Mouse (Mus musculus) small intestine, adult 2 months (tissue): ENCODE measurements around the gene Tomm40.

ENCODE experiments used
- CTCF ChIP-seq: fragments of 200-500 bp; IDR thresholded peaks from 2 replicates; pipeline ENCODE4 v1.5.1; 2012; ENCODE audit warnings: low read depth, mild to moderate bottlenecking, control low read depth, inconsistent platforms, low read length, moderate library complexity, mixed read lengths; ENCODE audit not compliant: insufficient replicate concordance, insufficient read length; ENCODE audit errors: extremely low read depth
- POLR2A ChIP-seq: fragments of 200-500 bp; IDR thresholded peaks from 2 replicates; pipeline ENCODE4 v1.6.1; 2012; ENCODE audit warnings: low read depth, mild to moderate bottlenecking, control low read depth, inconsistent platforms, low read length, moderate library complexity

DNA sequence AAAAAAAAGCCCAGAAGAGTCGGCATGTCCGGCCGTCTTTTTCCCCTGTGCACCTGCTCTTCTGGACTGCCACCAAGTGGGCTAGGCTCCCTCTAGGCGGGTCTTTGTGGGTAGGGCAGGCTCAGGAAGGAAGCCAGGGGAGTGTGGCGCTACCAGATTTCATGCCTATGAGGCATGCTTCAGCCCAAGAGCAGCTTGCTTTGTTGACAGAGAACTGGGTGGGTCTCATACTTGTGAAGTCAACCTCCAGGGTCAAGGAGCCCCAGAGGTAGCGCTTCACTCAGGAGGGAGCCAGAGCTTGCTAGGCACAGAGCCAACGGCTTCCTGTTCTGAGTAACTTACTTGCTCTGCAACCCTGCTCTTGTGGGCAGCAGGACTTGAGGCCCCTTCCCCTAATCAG is 38.3 kb upstream of the Tomm40 start:
- no peak for TF ChIP-seq POLR2A
- TF ChIP-seq CTCF = no peak
